Mouse (Mus musculus) myocyte (in vitro differentiated cells): ENCODE data around the gene Myo19.

Experiments used
- CEBPB ChIP-seq: IDR thresholded peaks from 2 replicates; pipeline ENCODE4 v1.6.1; 2011; ENCODE audit warnings: mild to moderate bottlenecking, moderate library complexity; ENCODE audit not compliant: poor library complexity, insufficient read depth, severe bottlenecking
- E2F4 ChIP-seq: IDR thresholded peaks from one replicate; pipeline ENCODE4 v1.6.1; 2011; ENCODE audit warnings: mild to moderate bottlenecking, control low read depth, moderate library complexity; ENCODE audit not compliant: insufficient read depth
- MAX ChIP-seq: IDR thresholded peaks from one replicate; pipeline ENCODE4 v1.6.1; 2011; ENCODE audit warnings: low read depth, mild to moderate bottlenecking, control low read depth
- MYOD1 ChIP-seq, 3 experiments: IDR thresholded peaks; one replicate each; pipeline ENCODE4 v1.6.1; 2011; ENCODE audit warnings: control low read depth in 2 of 3, low read depth in 2 of 3, mild to moderate bottlenecking in 2 of 3, moderate library complexity in 1 of 3; ENCODE audit not compliant: insufficient read length in 2 of 3, control insufficient read depth in 1 of 3
- MYOG ChIP-seq, 3 experiments: IDR thresholded peaks; one replicate each; pipeline ENCODE4 v1.6.1; 2011; ENCODE audit warnings: control low read depth in 2 of 3, low read depth in 2 of 3, mild to moderate bottlenecking in 2 of 3; ENCODE audit not compliant: insufficient read length in 2 of 3, control insufficient read depth in 1 of 3, insufficient read depth in 1 of 3
- POLR2A ChIP-seq: IDR thresholded peaks from one replicate; pipeline ENCODE4 v1.6.1; 2011; ENCODE audit warnings: low read depth, mild to moderate bottlenecking, control low read depth, moderate library complexity; ENCODE audit not compliant: insufficient read length
- POLR2AphosphoS2 ChIP-seq: IDR thresholded peaks from one replicate; pipeline ENCODE4 v1.6.1; 2011; ENCODE audit warnings: low read depth, control low read depth; ENCODE audit not compliant: insufficient read length
- TCF12 ChIP-seq: IDR thresholded peaks from one replicate; pipeline ENCODE4 v1.6.1; 2011; ENCODE audit warnings: mild to moderate bottlenecking, control low read depth; ENCODE audit not compliant: poor library complexity, insufficient read depth, severe bottlenecking
- TCF3 ChIP-seq: IDR thresholded peaks from one replicate; pipeline ENCODE4 v1.6.1; 2011; ENCODE audit warnings: low read depth, control low read depth; ENCODE audit not compliant: insufficient read length
- USF1 ChIP-seq: IDR thresholded peaks from one replicate; pipeline ENCODE4 v1.6.1; 2011; ENCODE audit warnings: low read depth, mild to moderate bottlenecking, control low read depth, moderate library complexity

DNA sequence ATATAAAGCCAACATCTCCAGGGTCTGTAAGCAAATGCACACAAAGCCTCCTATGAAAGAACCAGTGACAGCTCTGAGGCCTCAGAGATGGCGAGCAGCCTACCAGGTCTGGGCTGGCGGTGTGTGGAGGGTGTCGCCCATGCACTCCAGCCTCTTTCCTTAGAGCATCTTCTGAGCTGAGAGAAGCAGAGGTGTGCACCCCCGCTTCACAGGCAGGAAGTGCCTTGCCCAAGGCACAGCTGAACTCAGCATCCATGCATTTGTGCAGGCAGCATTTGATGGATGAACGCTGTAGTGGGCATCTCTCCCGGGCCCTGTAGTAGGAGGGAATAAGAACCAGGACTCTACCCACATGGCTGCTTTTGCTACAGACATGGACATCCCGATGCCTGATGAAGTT, 11.8 kb downstream of the Myo19 start:
- TF ChIP-seq POLR2A (no peak), MAX (no peak), CEBPB (no peak), POLR2AphosphoS2 (no peak), E2F4 (no peak), USF1 (no peak), MYOD1 (IDR thresholded peaks at IDR 0.05; ENCODE audit: control insufficient read depth in 1 of 3, insufficient read length in 2 of 3, low read depth in 2 of 3) (no peak), TCF3 (no peak), TCF12 (no peak), MYOG (IDR thresholded peaks at IDR 0.05; ENCODE audit: control insufficient read depth in 1 of 3, insufficient read depth in 1 of 3, insufficient read length in 2 of 3, low read depth in 2 of 3) (no peak)
